Mouse (Mus musculus) kidney, embryonic 14.5 days (tissue): ENCODE results near the gene Gm7073. TPM values are rescaled to one million over a fixed set of nuclear protein-coding genes. Genes with fewer than 3 reads are reported as not detected.

Source experiments
- ATAC-seq: fragments of 200-750 bp; cut with Nextera tagmentation; 2 replicates; pipeline ENCODE4 v1.8.0; 2017; ENCODE audit warnings: moderate number of reproducible peaks, mild to moderate bottlenecking, moderate TSS enrichment, moderate library complexity; ENCODE audit not compliant: low FRiP score, low TSS enrichment
- H3K27ac ChIP-seq: fragments of 300-500 bp; sonication (generic); 2 replicates; pipeline ENCODE4 v1.5.1; 2014; ENCODE audit warnings: low read depth, mild to moderate bottlenecking, low read length, moderate library complexity, mixed read lengths
- H3K27me3 ChIP-seq: fragments of 300-500 bp; sonication (generic); 2 replicates; pipeline ENCODE4 v1.6.1; 2014; ENCODE audit warnings: mild to moderate bottlenecking, low read length; ENCODE audit not compliant: control insufficient read depth, insufficient read depth
- H3K36me3 ChIP-seq: fragments of 300-500 bp; sonication (generic); 2 replicates; pipeline ENCODE4 v1.6.1; 2014; ENCODE audit warnings: low read length, mixed read lengths; ENCODE audit not compliant: control insufficient read depth, insufficient read depth
- H3K4me1 ChIP-seq: fragments of 300-500 bp; sonication (generic); 2 replicates; pipeline ENCODE4 v1.6.1; 2014; ENCODE audit warnings: low read length, mixed read lengths; ENCODE audit not compliant: control insufficient read depth, insufficient read depth
- H3K4me2 ChIP-seq: fragments of 300-500 bp; sonication (generic); replicated peaks from 2 replicates; pipeline ENCODE4 v1.6.1; 2014; ENCODE audit warnings: low read depth, mild to moderate bottlenecking, low read length
- H3K4me3 ChIP-seq: fragments of 300-500 bp; sonication (generic); 2 replicates; pipeline ENCODE4 v1.5.1; 2014; ENCODE audit warnings: mild to moderate bottlenecking, low read length
- H3K9ac ChIP-seq: fragments of 300-500 bp; sonication (generic); 2 replicates; pipeline ENCODE4 v1.6.1; 2014; ENCODE audit warnings: low read depth, mild to moderate bottlenecking, low read length, moderate library complexity
- H3K9me3 ChIP-seq: fragments of 300-500 bp; sonication (generic); 2 replicates; pipeline ENCODE4 v1.6.1; 2016; ENCODE audit warnings: low read length; ENCODE audit not compliant: control insufficient read depth
- WGBS: fragments of 180-500 bp; shearing (Covaris S2); extraction: QIAGEN DNeasy Blood & Tissue Kit; methylation state at CpG from one replicate; pipeline ENCODE4 v1.1.7; 2014; 5-methylcytosine and 5-hydroxymethylcytosine counted together
- polyA plus RNA-seq: library from polyadenylated mRNA; unstranded; fragments of >200 nt; fragmentation: Nextera tagmentation; extraction: Ambion mirVana; gene quantifications from 2 replicates; pipeline ENCODE4 v1.2.1, GENCODE M21; 2014

The Gm7073 gene
- polyA plus RNA-seq = not detected in 2 replicates

DNA sequence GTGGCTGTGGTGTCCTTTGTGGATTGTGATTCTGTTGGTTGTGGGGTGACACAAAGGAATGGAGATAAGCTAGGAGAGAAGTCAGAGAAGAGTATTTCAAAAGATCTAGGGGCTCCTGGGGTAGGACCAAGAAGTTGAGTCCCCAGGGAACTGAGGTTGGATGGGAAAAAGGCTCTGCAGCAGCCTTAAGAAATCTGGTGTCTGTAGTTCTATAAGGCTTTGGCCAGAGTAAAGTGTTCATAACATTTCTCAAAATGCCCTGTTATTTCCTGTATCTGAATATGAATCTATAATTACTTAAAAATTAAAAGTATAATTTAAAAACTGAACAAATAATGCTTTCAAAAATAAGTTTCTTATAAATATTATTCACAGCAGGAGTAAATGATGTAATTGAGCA is at the start of gene Gm7073:
Gene Gm7073 (minus strand): TSS at position 101 of the 400 bp plus-strand sequence.
- Histone ChIP-seq H3K4me3 (no peak within 1 kb of the TSS), H3K27ac (no peak within 1 kb of the TSS), H3K4me2 (no peak within 1 kb of the TSS), H3K36me3 (no peaks in the 10 kb centered on the region), H3K9ac (no peak within 1 kb of the TSS), H3K27me3 (peaks cover 5% of the 10 kb centered on the region; the same call in 1 of the 2 replicates), H3K9me3 (no peaks in the 10 kb centered on the region), H3K4me1 (no peaks in the 10 kb centered on the region)
- no peak for ATAC-seq

- Histone ChIP-seq H3K36me3 (no peaks in the 10 kb centered on the region), H3K4me2 (no peak overlapping the region), H3K9ac (no peak overlapping the region), H3K27ac (no peak overlapping the region), H3K4me1 (no peaks in the 10 kb centered on the region), H3K27me3 (no peaks in the 10 kb centered on the region), H3K9me3 (no peaks in the 10 kb centered on the region), H3K4me3 (no peak overlapping the region)
- no peak for ATAC-seq
- WGBS = 63% methylated on average over 1 of the region's 1 CpGs
Measured at GRCm38 (mm10) chrX:60570539-60570938, 31.5 kb upstream of the Gm7073 start.

DNA sequence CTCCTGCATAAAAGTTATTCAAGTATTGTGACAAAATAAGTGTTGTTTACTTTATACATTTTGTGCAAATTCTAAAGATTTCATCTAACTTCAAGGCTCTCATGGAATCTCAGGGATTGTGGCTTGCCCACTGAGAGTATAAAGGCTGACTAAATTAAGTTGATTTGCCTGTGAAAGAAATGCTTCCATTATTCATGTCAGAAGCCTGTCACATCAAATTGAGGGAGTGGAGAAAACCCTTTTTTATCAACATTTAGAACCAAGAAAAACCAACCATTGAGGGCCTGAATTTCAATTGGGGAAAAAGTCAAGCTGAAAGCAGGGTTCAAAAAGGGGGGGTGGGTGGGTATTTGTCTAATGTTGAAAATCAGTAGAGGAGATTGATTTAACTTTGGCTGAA is 30.0 kb upstream of the Gm7073 start:
- Histone ChIP-seq H3K36me3 (no peaks in the 10 kb centered on the region), H3K27ac (no peak overlapping the region), H3K27me3 (no peaks in the 10 kb centered on the region), H3K4me3 (no peak overlapping the region), H3K9me3 (no peaks in the 10 kb centered on the region), H3K9ac (no peak overlapping the region), H3K4me2 (no peak overlapping the region), H3K4me1 (no peaks in the 10 kb centered on the region)
- ATAC-seq = no peak

GRCm38 (mm10) chrX:60555242-60555641 is 16.2 kb upstream of the Gm7073 start:
- ATAC-seq = no peak
- no peaks in the 10 kb centered on the region for H3K27me3 ChIP-seq
- H3K4me3 ChIP-seq = no peak overlapping the region
- H3K4me2 ChIP-seq = no peak overlapping the region
- 58% methylated on average over 4 of the region's 4 CpGs for WGBS
- H3K9ac ChIP-seq = no peak overlapping the region
- H3K36me3 ChIP-seq = no peaks in the 10 kb centered on the region
- H3K27ac ChIP-seq = no peak overlapping the region
- no peaks in the 10 kb centered on the region for H3K4me1 ChIP-seq
- H3K9me3 ChIP-seq = no peaks in the 10 kb centered on the region

- no peak overlapping the region for H3K27ac ChIP-seq
- H3K36me3 ChIP-seq = no peaks in the 10 kb centered on the region
- no peaks in the 10 kb centered on the region for H3K9me3 ChIP-seq
- no peaks in the 10 kb centered on the region for H3K4me1 ChIP-seq
- 31% methylated on average over 60 of the region's 113 CpGs for WGBS
- peak overlapping the region; percentile 49 for H3K4me2 ChIP-seq
- H3K9ac ChIP-seq = peak overlapping the region; percentile 48
- peak; percentile 94 for ATAC-seq
- H3K4me3 ChIP-seq = peak overlapping the region; percentile 47
- peaks cover 9% of the 10 kb centered on the region for H3K27me3 ChIP-seq
Measured at GRCm38 (mm10) chrX:60547444-60548304, 8.6 kb upstream of the Gm7073 start.

GRCm38 (mm10) chrX:60547098-60547443 is 8.0 kb upstream of the Gm7073 start:
- peak; percentile 44; the same call in 1 of the 2 replicates for ATAC-seq
- Histone ChIP-seq H3K4me3 (peak overlapping the region; percentile 47), H3K36me3 (no peaks in the 10 kb centered on the region), H3K27ac (no peak overlapping the region), H3K9ac (peak overlapping the region; percentile 48; the same call in 1 of the 2 replicates), H3K4me1 (no peaks in the 10 kb centered on the region), H3K9me3 (no peaks in the 10 kb centered on the region), H3K27me3 (peaks cover 9% of the 10 kb centered on the region), H3K4me2 (peak overlapping the region; percentile 49)
- 25% methylated on average over 16 of the region's 16 CpGs for WGBS

GRCm38 (mm10) chrX:60545906-60546305 is 6.9 kb upstream of the Gm7073 start:
- no peak overlapping the region for H3K4me2 ChIP-seq
- no peak overlapping the region for H3K4me3 ChIP-seq
- H3K9ac ChIP-seq = no peak overlapping the region
- H3K36me3 ChIP-seq = no peaks in the 10 kb centered on the region
- no peak overlapping the region for H3K27ac ChIP-seq
- H3K4me1 ChIP-seq = no peaks in the 10 kb centered on the region
- no peaks in the 10 kb centered on the region for H3K9me3 ChIP-seq
- H3K27me3 ChIP-seq = peaks cover 9% of the 10 kb centered on the region
- no peak for ATAC-seq
- 53% methylated on average over 3 of the region's 3 CpGs for WGBS

DNA sequence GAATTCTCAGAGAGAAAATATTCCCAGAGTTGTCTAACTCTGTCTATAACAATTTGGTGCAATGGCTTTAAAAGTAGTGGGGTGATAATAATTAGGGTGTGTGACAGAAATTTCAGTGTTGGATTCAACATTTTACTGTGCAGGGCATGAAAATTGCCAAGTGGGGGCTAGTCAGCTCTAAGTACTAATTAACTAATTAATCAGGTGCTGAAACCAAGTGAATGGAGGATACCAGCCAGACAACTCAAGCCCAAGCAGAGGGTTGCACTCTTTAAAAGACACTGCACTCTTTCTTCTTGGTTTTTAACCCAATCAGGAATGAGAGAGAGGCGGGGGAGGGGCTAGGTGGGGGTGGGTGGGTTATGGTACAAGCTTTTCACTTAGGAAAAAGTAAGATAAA is 6.4 kb upstream of the Gm7073 start:
- H3K4me2 ChIP-seq = no peak overlapping the region
- no peaks in the 10 kb centered on the region for H3K36me3 ChIP-seq
- no peaks in the 10 kb centered on the region for H3K9me3 ChIP-seq
- 40% methylated on average over 1 of the region's 1 CpGs for WGBS
- ATAC-seq = no peak
- H3K4me1 ChIP-seq = no peaks in the 10 kb centered on the region
- peaks cover 9% of the 10 kb centered on the region for H3K27me3 ChIP-seq
- no peak overlapping the region for H3K9ac ChIP-seq
- H3K27ac ChIP-seq = no peak overlapping the region
- H3K4me3 ChIP-seq = no peak overlapping the region

- Histone ChIP-seq H3K9ac (no peak overlapping the region), H3K4me1 (no peaks in the 10 kb centered on the region), H3K27ac (no peak overlapping the region), H3K4me3 (no peak overlapping the region), H3K4me2 (no peak overlapping the region), H3K36me3 (no peaks in the 10 kb centered on the region), H3K27me3 (peaks cover 9% of the 10 kb centered on the region), H3K9me3 (no peaks in the 10 kb centered on the region)
- WGBS = 48% methylated on average over 4 of the region's 4 CpGs
- no peak for ATAC-seq
Measured at GRCm38 (mm10) chrX:60544098-60544497, 5.0 kb upstream of the Gm7073 start.
